Mouse (Mus musculus) lung, embryonic 16.5 days (tissue): ENCODE results near the gene Gm13288. TPM values are rescaled to one million over a fixed set of nuclear protein-coding genes. Genes with fewer than 3 reads are reported as not detected.
"Not testable (repeated sequence)": the region's sequence is repeated elsewhere in the genome, so short reads cannot be mapped to it uniquely, and the experiment has no call there.

ENCODE experiments used
- ATAC-seq: fragments of 200-750 bp; cut with Nextera tagmentation; 2 replicates; pipeline ENCODE4 v1.8.0; 2017; ENCODE audit warnings: low read depth, mild to moderate bottlenecking, moderate library complexity
- H3K27ac ChIP-seq: fragments of 300-500 bp; sonication (generic); 2 replicates; pipeline ENCODE4 v1.5.1; 2014; ENCODE audit warnings: mild to moderate bottlenecking, control low read depth, low read length
- H3K27me3 ChIP-seq: fragments of 300-500 bp; sonication (generic); 2 replicates; pipeline ENCODE4 v1.6.1; 2014; ENCODE audit warnings: low read depth, low read length, mixed read lengths; ENCODE audit not compliant: control insufficient read depth, insufficient read depth
- H3K36me3 ChIP-seq: fragments of 300-500 bp; sonication (generic); 2 replicates; pipeline ENCODE4 v1.6.1; 2014; ENCODE audit warnings: low read length; ENCODE audit not compliant: control insufficient read depth, insufficient read depth
- H3K4me1 ChIP-seq: fragments of 300-500 bp; sonication (generic); replicated peaks from 2 replicates; pipeline ENCODE4 v1.6.1; 2014; ENCODE audit warnings: low read length, mixed read lengths; ENCODE audit not compliant: control insufficient read depth, insufficient read depth
- H3K4me2 ChIP-seq: fragments of 300-500 bp; sonication (generic); 2 replicates; pipeline ENCODE4 v1.6.1; 2014; ENCODE audit warnings: low read depth, low read length, control low read depth
- H3K4me3 ChIP-seq: fragments of 300-500 bp; sonication (generic); 2 replicates; pipeline ENCODE4 v1.5.1; 2014; ENCODE audit warnings: mild to moderate bottlenecking, low read length, control low read depth
- H3K9ac ChIP-seq: fragments of 300-500 bp; sonication (generic); 2 replicates; pipeline ENCODE4 v1.6.1; 2014; ENCODE audit warnings: low read length, control low read depth
- H3K9me3 ChIP-seq: fragments of 300-500 bp; sonication (generic); 2 replicates; pipeline ENCODE4 v1.6.1; 2016; ENCODE audit warnings: low read length; ENCODE audit not compliant: control insufficient read depth
- WGBS: fragments of 180-500 bp; shearing (Covaris S2); extraction: QIAGEN DNeasy Blood & Tissue Kit; methylation state at CpG from one replicate; pipeline ENCODE4 v1.1.7; 2014; 5-methylcytosine and 5-hydroxymethylcytosine counted together
- polyA plus RNA-seq: library from polyadenylated mRNA; unstranded; fragments of >200 nt; fragmentation: Nextera tagmentation; extraction: Ambion mirVana; gene quantifications from 2 replicates; pipeline ENCODE4 v1.2.1, GENCODE M21; 2015

Gm13288 gene
- polyA plus RNA-seq, result not detected in 2 replicates

DNA sequence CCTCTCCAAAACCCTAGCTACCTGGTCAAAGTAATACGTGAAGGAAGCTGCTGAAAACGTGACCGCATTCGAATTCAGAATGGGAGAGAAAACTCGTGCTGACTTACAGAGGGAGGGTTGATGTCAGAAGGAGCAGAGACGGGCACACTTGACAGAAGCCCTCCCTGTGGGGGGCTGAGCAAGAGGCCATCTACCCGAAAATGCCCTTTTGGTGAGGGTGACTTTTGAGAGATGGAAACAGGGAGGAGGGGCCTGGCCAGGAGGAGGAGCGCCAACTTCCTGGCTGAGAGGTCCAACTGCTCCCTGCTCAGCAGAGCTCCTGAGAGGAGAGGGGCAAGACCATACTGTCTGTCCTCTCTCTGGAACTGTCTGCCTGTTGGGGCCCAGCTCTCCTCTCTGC lies at the start of gene Gm13288:
TSS of gene Gm13288 (plus strand) at position 301 of the 400 bp plus-strand sequence.
- H3K36me3 ChIP-seq, H3K4me1 ChIP-seq, H3K9ac ChIP-seq, H3K27me3 ChIP-seq, H3K27ac ChIP-seq, ATAC-seq, H3K9me3 ChIP-seq: not testable (repeated sequence)
- peak within 1 kb of the TSS; percentile 26; the same call in 1 of the 2 replicates for H3K4me3 ChIP-seq
- H3K4me2 ChIP-seq, result peak within 1 kb of the TSS; percentile 32; the same call in 1 of the 2 replicates
- no CpG with 5 or more reads among the region's 8 CpGs for WGBS

DNA sequence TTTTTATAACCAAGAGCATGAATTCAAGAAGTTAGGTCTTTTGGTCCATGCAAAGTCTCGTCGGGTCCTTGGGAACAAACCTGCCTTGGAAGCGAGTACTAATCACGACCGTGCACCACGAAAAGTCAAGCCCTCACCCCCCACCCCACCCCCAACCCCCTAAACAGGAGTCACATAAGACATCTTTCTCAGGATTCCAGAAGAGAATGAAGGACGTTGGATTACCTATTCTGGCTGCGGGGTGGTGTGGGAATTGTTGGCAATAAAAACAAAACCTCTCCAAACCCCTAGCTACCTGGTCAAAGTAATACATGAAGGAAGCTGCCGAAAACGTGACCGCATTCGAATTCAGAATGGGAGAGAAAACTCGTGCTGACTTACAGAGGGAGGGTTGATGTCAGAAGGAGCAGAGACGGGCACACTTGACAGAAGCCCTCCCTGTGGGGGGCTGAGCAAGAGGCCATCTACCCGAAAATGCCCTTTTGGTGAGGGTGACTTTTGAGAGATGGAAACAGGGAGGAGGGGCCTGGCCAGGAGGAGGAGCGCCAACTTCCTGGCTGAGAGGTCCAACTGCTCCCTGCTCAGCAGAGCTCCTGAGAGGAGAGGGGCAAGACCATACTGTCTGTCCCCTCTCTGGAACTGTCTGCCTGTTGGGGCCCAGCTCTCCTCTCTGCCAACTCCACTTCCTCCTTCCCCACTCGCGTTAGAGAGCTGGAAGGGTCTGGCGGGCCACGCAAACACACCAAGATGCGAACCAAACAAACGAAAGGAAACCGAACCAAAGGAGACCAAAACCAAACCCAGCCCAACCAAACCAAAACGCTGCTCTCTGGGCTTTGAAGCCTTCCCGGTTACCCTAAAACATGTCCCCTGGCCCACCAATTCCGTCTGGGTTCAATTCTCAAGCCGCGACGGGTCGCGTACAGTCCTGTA lies 48.5 kb upstream of the Gm13288 start:
- H3K27me3 ChIP-seq, H3K9me3 ChIP-seq, ATAC-seq, H3K4me1 ChIP-seq, H3K36me3 ChIP-seq: not testable (repeated sequence)
- Histone ChIP-seq H3K27ac (peak overlapping the region; percentile 97), H3K4me2 (peak overlapping the region; percentile 73), H3K9ac (peak overlapping the region; percentile 76), H3K4me3 (peak overlapping the region; percentile 60)
- 9% methylated on average over 28 of the region's 31 CpGs for WGBS

DNA sequence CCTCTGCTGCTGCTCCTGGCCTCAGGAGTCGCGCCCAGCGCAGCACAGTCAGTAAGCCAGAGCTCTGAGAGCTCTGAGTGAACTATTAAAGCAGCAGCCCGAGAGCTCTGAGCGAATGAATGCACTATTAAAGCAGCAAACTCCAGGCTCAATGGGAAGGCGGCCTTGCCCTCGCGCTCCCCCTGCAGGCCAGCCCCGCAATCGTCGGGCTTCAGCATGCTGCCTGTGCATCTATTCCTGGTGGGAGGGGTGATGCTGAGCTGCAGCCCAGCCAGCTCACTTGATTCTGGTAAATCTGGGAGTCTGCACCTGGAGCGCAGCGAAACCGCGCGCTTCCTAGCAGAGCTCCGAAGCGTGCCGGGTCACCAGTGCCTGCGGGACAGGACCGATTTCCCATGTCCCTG lies 47.7 kb upstream of the Gm13288 start:
- Histone ChIP-seq H3K9ac (peak overlapping the region; percentile 76), H3K27ac (peak overlapping the region; percentile 97), H3K4me3 (peak overlapping the region; percentile 60), H3K4me2 (peak overlapping the region; percentile 73)
- H3K9me3 ChIP-seq, H3K27me3 ChIP-seq, H3K4me1 ChIP-seq, H3K36me3 ChIP-seq: not testable (repeated sequence)
- WGBS, result under 1% methylated on average over 11 of the region's 21 CpGs
- peak; percentile 100 for ATAC-seq

DNA sequence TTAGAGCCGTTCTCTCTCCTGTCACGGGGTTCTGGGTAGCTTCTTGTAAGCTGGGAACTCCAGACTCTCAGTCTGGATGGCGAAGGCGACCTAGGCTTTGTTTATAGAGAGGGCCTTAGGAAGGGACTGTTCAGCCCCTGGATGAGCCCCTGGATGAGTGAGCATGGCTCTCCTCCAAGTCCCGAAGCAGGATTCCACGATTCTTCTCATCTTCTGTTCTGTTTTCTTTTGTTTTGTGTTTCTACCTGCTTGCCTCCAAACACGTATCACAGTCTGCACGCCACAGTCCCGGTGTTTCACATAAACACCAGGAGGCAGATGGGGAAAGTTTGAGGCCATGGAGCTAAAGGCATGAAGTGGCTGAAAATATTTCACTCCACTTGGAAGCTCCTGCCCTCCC lies 46.6 kb upstream of the Gm13288 start:
- not testable (repeated sequence) for H3K9ac ChIP-seq, ATAC-seq
- 84% methylated on average over 7 of the region's 9 CpGs for WGBS

DNA sequence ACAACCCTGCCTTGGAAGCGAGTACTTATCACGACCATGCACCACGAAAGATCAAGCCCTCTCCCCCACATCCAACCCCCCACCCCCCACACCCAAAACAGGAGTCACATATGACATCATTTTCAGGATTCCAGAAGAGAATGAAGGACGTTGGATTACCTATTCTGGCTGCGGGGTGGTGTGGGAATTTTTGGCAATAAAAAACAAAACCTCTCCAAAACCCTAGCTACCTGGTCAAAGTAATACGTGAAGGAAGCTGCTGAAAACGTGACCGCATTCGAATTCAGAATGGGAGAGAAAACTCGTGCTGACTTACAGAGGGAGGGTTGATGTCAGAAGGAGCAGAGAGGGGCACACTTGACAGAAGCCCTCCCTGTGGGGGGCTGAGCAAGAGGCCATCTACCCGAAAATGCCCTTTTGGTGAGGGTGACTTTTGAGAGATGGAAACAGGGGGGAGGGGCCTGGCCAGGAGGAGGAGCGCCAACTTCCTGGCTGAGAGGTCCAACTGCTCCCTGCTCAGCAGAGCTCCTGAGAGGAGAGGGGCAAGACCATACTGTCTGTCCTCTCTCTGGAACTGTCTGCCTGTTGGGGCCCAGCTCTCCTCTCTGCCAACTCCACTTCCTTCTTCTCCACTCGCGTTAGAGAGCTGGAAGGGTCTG lies 45.6 kb upstream of the Gm13288 start, which contains the start of gene Gm13283:
TSS of gene Gm13283 (plus strand) at position 510 of the 659 bp plus-strand sequence.
- H3K36me3 ChIP-seq, H3K27me3 ChIP-seq, ATAC-seq, H3K27ac ChIP-seq, H3K4me1 ChIP-seq, H3K9me3 ChIP-seq: not testable (repeated sequence)
- 20% methylated on average over 8 of the region's 14 CpGs for WGBS
- Histone ChIP-seq H3K4me3 (peak within 1 kb of the TSS; percentile 29), H3K9ac (0 out of 2 replicates have a peak within 1 kb of the TSS, but pooled peaks have one; percentile 32), H3K4me2 (peak within 1 kb of the TSS; percentile 40)

More for the DNA sequence above, 46.6 kb upstream of the Gm13288 start:
- not testable (repeated sequence) for H3K4me3 ChIP-seq, H3K9me3 ChIP-seq, H3K27ac ChIP-seq, H3K36me3 ChIP-seq, H3K4me1 ChIP-seq, H3K4me2 ChIP-seq, H3K27me3 ChIP-seq

DNA sequence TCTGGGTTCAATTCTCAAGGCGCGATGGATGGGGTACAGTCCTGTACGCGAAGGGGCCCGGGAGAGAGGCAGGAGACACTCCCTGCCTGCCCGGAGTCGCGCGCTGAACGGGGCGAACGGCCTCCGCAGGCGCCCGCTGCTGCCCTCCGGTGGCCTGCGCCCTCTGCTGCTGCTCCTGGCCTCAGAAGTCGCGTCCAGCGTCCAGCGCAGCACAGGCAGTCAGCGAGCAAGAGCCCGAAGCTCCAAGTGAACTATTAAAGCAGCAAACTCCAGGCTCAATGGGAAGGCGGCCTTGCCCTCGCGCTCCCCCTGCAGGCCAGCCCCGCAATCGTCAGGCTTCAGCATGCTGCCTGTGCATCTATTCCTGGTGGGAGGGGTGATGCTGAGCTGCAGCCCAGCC lies 44.9 kb upstream of the Gm13288 start:
- not testable (repeated sequence) for H3K9me3 ChIP-seq, H3K27me3 ChIP-seq, H3K27ac ChIP-seq, H3K36me3 ChIP-seq, H3K4me1 ChIP-seq, ATAC-seq
- peak overlapping the region; percentile 40 for H3K4me2 ChIP-seq
- 0 out of 2 replicates have a peak overlapping the region, but pooled peaks have one; percentile 32 for H3K9ac ChIP-seq
- H3K4me3 ChIP-seq, result peak overlapping the region; percentile 29
- WGBS, result under 1% methylated on average over 20 of the region's 28 CpGs

DNA sequence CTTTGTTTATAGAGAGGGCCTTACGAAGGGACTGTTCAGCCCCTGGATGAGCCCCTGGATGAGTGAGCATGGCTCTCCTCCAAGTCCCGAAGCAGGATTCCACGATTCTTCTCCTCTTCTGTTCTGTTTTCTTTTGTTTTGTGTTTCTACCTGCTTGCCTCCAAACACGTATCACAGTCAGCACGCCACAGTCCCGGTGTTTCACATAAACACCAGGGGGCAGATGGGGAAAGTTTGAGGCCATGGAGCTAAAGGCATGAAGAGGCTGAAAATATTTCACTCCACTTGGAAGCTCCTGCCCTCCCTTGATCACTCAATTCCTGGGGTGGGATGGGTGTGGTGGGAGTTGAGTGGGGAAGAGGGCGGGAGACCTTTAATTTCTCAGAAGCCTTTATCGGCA lies 43.6 kb upstream of the Gm13288 start:
- not testable (repeated sequence) for H3K4me1 ChIP-seq, ATAC-seq, H3K4me3 ChIP-seq, H3K4me2 ChIP-seq, H3K27me3 ChIP-seq, H3K27ac ChIP-seq, H3K9ac ChIP-seq, H3K9me3 ChIP-seq, H3K36me3 ChIP-seq
- whole genome bisulfite sequencing, result 67% methylated on average over 6 of the region's 8 CpGs

DNA sequence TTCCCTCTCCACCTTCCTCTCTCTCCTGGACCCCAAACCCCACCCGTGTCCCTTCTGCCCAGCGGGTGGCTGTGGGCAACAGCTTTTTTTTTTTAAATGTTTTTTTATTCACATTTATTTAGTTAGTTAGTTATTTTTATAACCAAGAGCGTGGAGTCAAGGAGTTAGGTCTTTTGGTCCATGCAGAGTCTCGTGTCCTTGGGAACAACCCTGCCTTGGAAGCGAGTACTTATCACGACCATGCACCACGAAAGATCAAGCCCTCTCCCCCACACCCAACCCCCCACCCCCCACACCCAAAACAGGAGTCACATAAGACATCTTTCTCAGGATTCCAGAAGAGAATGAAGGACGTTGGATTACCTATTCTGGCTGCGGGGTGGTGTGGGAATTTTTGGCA lies 43.0 kb upstream of the Gm13288 start:
- H3K4me1 ChIP-seq, ATAC-seq, H3K36me3 ChIP-seq, H3K4me3 ChIP-seq, H3K27ac ChIP-seq, H3K9me3 ChIP-seq, H3K4me2 ChIP-seq, H3K9ac ChIP-seq, H3K27me3 ChIP-seq: not testable (repeated sequence)
- 48% methylated on average over 8 of the region's 9 CpGs for WGBS

DNA sequence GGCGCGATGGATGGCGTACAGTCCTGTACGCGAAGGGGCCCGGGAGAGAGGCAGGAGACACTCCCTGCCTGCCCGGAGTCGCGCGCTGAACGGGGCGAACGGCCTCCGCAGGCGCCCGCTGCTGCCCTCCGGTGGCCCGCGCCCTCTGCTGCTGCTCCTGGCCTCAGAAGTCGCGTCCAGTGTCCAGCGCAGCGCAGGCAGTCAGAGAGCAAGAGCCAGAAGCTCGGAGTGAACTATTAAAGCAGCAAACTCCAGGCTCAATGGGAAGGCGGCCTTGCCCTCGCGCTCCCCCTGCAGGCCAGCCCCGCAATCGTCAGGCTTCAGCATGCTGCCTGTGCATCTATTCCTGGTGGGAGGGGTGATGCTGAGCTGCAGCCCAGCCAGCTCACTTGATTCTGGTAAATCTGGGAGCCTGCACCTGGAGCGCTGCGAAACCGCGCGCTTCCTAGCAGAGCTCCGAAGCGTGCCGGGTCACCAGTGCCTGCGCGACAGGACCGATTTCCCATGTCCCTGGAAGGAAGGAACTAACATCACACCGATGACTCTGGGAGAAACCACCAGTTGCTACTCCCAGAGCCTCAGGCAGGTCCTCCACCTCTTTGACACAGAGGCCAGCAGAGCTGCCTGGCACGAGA lies 41.8 kb upstream of the Gm13288 start:
- H3K4me1 ChIP-seq, ATAC-seq, H3K9me3 ChIP-seq, H3K27me3 ChIP-seq, H3K36me3 ChIP-seq: not testable (repeated sequence)
- Histone ChIP-seq H3K4me2 (peak overlapping the region; percentile 43), H3K9ac (peak overlapping the region; percentile 28; the same call in 1 of the 2 replicates), H3K4me3 (peak overlapping the region; percentile 32), H3K27ac (peak overlapping the region; percentile 63; the same call in 1 of the 2 replicates)
- 2% methylated on average over 23 of the region's 42 CpGs for WGBS
